Mouse (Mus musculus) kidney, embryonic 16.5 days (tissue): Measurements from ENCODE around the gene Pum2. TPM values are rescaled to one million over a fixed set of nuclear protein-coding genes. Genes with fewer than 3 reads are reported as not detected.

Source experiments
- ATAC-seq: fragments of 200-750 bp; cut with Nextera tagmentation; 2 replicates; pipeline ENCODE4 v1.8.0; 2017; ENCODE audit warnings: moderate TSS enrichment; ENCODE audit not compliant: low FRiP score, low TSS enrichment
- H3K27ac ChIP-seq: fragments of 300-500 bp; sonication (generic); 2 replicates; pipeline ENCODE4 v1.5.1; 2014; ENCODE audit warnings: low read length
- H3K27me3 ChIP-seq: fragments of 300-500 bp; sonication (generic); 2 replicates; pipeline ENCODE4 v1.6.1; 2014; ENCODE audit warnings: low read length, control low read depth, mixed read lengths; ENCODE audit not compliant: insufficient read depth
- H3K36me3 ChIP-seq: fragments of 300-500 bp; sonication (generic); 2 replicates; pipeline ENCODE4 v1.6.1; 2014; ENCODE audit warnings: low read length, control low read depth, mixed read lengths; ENCODE audit not compliant: insufficient read depth
- H3K4me1 ChIP-seq: fragments of 300-500 bp; sonication (generic); 2 replicates; pipeline ENCODE4 v1.6.1; 2014; ENCODE audit warnings: low read length, control low read depth, mixed read lengths; ENCODE audit not compliant: insufficient read depth
- H3K4me2 ChIP-seq: fragments of 300-500 bp; sonication (generic); replicated peaks from 2 replicates; pipeline ENCODE4 v1.6.1; 2014; ENCODE audit warnings: low read depth, low read length
- H3K4me3 ChIP-seq: fragments of 300-500 bp; sonication (generic); 2 replicates; pipeline ENCODE4 v1.5.1; 2014; ENCODE audit warnings: mild to moderate bottlenecking, low read length
- H3K9ac ChIP-seq: fragments of 300-500 bp; sonication (generic); replicated peaks from 2 replicates; pipeline ENCODE4 v1.6.1; 2014; ENCODE audit warnings: low read length
- H3K9me3 ChIP-seq: fragments of 300-500 bp; sonication (generic); 2 replicates; pipeline ENCODE4 v1.6.1; 2016; ENCODE audit warnings: low read length, control low read depth
- WGBS: fragments of 180-500 bp; shearing (Covaris S2); extraction: QIAGEN DNeasy Blood & Tissue Kit; methylation state at CpG from one replicate; pipeline ENCODE4 v1.1.7; 2014; 5-methylcytosine and 5-hydroxymethylcytosine counted together
- polyA plus RNA-seq: library from polyadenylated mRNA; unstranded; fragments of >200 nt; fragmentation: Nextera tagmentation; extraction: Ambion mirVana; gene quantifications from 2 replicates; pipeline ENCODE4 v1.2.1, GENCODE M21; 2015

Gene Pum2
- polyA plus RNA-seq, 1 experiment from 2014 or later: 48.0 TPM

GRCm38 (mm10) chr12:8667473-8668255 is 6.3 kb upstream of the Pum2 start:
- Histone ChIP-seq H3K27me3 (no peaks in the 10 kb centered on the region), H3K36me3 (no peaks in the 10 kb centered on the region), H3K4me3 (no peak overlapping the region), H3K27ac (no peak overlapping the region), H3K4me1 (no peaks in the 10 kb centered on the region), H3K4me2 (no peak overlapping the region), H3K9me3 (no peaks in the 10 kb centered on the region), H3K9ac (no peak overlapping the region)
- 84% methylated on average over 4 of the region's 4 CpGs for WGBS
- no peak for ATAC-seq

- Histone ChIP-seq H3K4me2 (no peak overlapping the region), H3K9me3 (no peaks in the 10 kb centered on the region), H3K9ac (no peak overlapping the region), H3K4me3 (no peak overlapping the region), H3K36me3 (no peaks in the 10 kb centered on the region), H3K27me3 (no peaks in the 10 kb centered on the region), H3K27ac (no peak overlapping the region), H3K4me1 (peaks cover 6% of the 10 kb centered on the region; the same call in 1 of the 2 replicates)
- no peak for ATAC-seq
- WGBS: 79% methylated on average over 4 of the region's 4 CpGs
Observed at GRCm38 (mm10) chr12:8669421-8669820, 4.5 kb upstream of the Pum2 start.

DNA sequence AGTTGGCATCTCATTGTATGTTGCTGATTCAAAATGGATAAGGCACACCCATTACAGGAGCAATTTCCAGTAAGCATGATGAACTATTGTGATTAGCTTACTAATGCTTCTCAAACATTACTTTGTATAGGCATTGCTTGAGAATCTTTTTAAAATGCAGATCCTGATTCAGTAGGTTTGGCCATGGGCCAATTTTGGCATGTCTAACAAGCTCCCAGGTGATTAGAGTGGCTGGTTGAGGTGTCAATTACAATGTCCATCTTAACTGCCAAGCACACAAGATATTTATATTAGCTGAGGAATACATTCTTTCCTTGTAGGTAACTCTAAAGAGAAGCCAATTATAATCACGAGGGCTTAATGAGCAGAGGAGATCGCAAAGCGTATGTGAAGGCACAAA is 4.1 kb upstream of the Pum2 start:
- Histone ChIP-seq H3K9ac (no peak overlapping the region), H3K4me1 (peaks cover 6% of the 10 kb centered on the region; the same call in 1 of the 2 replicates), H3K4me2 (no peak overlapping the region), H3K27ac (no peak overlapping the region), H3K4me3 (no peak overlapping the region), H3K9me3 (no peaks in the 10 kb centered on the region), H3K36me3 (no peaks in the 10 kb centered on the region), H3K27me3 (no peaks in the 10 kb centered on the region)
- no peak for ATAC-seq
- 85% methylated on average over 3 of the region's 3 CpGs for WGBS

GRCm38 (mm10) chr12:8673121-8673973 is 587 bp upstream of the Pum2 start:
- Histone ChIP-seq H3K4me3 (peak overlapping the region; percentile 92), H3K27ac (peak overlapping the region; percentile 76), H3K4me2 (peak overlapping the region; percentile 61), H3K4me1 (peaks cover 24% of the 10 kb centered on the region), H3K9me3 (no peaks in the 10 kb centered on the region), H3K36me3 (no peaks in the 10 kb centered on the region), H3K9ac (peak overlapping the region; percentile 78), H3K27me3 (no peaks in the 10 kb centered on the region)
- no peak for ATAC-seq
- WGBS: 41% methylated on average over 17 of the region's 17 CpGs

- H3K9ac ChIP-seq: peak overlapping the region; percentile 100
- peaks cover 24% of the 10 kb centered on the region for H3K4me1 ChIP-seq
- H3K4me2 ChIP-seq: peak overlapping the region; percentile 81
- ATAC-seq: peak; percentile 84
- H3K27me3 ChIP-seq: no peaks in the 10 kb centered on the region
- H3K9me3 ChIP-seq: no peaks in the 10 kb centered on the region
- H3K4me3 ChIP-seq: peak overlapping the region; percentile 92
- H3K36me3 ChIP-seq: no peaks in the 10 kb centered on the region
- H3K27ac ChIP-seq: peak overlapping the region; percentile 97
- 0% methylated on average over 24 of the region's 62 CpGs for WGBS
Observed at GRCm38 (mm10) chr12:8674377-8674864, 487 bp downstream of the Pum2 start.

DNA sequence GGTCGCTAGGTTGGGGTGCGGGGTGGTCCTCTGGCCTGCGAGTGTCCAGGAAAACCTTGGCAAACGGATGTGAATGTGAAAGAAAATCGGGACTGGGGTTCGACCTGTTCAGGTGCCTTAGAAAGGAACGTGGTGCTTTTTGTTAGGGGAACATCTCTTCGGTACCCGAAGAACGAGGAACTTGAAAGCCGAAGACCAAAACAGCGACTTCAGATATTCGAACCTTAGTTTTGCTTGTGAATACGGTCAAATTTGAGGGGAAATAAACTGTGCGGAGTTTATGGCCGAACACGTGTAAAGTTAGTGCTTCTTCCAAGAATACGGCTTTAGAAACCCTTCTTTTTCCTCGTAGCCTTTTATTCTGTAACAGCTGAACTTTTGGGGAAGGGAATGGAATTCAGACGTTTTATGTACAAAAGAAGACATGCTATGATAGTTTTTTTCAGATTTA is 982 bp downstream of the Pum2 start:
- Histone ChIP-seq H3K4me2 (peak overlapping the region; percentile 81), H3K9ac (peak overlapping the region; percentile 100), H3K4me3 (peak overlapping the region; percentile 92), H3K27ac (peak overlapping the region; percentile 97), H3K9me3 (no peaks in the 10 kb centered on the region), H3K27me3 (no peaks in the 10 kb centered on the region), H3K36me3 (no peaks in the 10 kb centered on the region), H3K4me1 (peaks cover 24% of the 10 kb centered on the region)
- no peak for ATAC-seq
- WGBS: under 1% methylated on average over 19 of the region's 20 CpGs

- H3K4me1 ChIP-seq: peaks cover 24% of the 10 kb centered on the region
- no peaks in the 10 kb centered on the region for H3K9me3 ChIP-seq
- no peak for ATAC-seq
- peak overlapping the region; percentile 81 for H3K4me2 ChIP-seq
- peak overlapping the region; percentile 92 for H3K4me3 ChIP-seq
- H3K9ac ChIP-seq: peak overlapping the region; percentile 100
- H3K27ac ChIP-seq: peak overlapping the region; percentile 97
- H3K36me3 ChIP-seq: no peaks in the 10 kb centered on the region
- WGBS: 0% methylated on average over 7 of the region's 7 CpGs
- H3K27me3 ChIP-seq: no peaks in the 10 kb centered on the region
Observed at GRCm38 (mm10) chr12:8675361-8675760, 1.4 kb downstream of the Pum2 start.

GRCm38 (mm10) chr12:8676341-8676740 is 2.4 kb downstream of the Pum2 start:
- H3K4me3 ChIP-seq: peak overlapping the region; percentile 35
- WGBS: 59% methylated on average over 6 of the region's 6 CpGs
- no peaks in the 10 kb centered on the region for H3K36me3 ChIP-seq
- ATAC-seq: no peak
- 0 out of 2 replicates have a peak overlapping the region, but pooled peaks have one; percentile 36 for H3K9ac ChIP-seq
- H3K4me2 ChIP-seq: peak overlapping the region; percentile 57
- no peaks in the 10 kb centered on the region for H3K9me3 ChIP-seq
- no peak overlapping the region for H3K27ac ChIP-seq
- H3K4me1 ChIP-seq: peaks cover 27% of the 10 kb centered on the region
- H3K27me3 ChIP-seq: no peaks in the 10 kb centered on the region

GRCm38 (mm10) chr12:8677926-8678325 is 4.0 kb downstream of the Pum2 start:
- no peaks in the 10 kb centered on the region for H3K9me3 ChIP-seq
- no peak overlapping the region for H3K4me3 ChIP-seq
- H3K36me3 ChIP-seq: no peaks in the 10 kb centered on the region
- no peak overlapping the region for H3K27ac ChIP-seq
- no peak for ATAC-seq
- H3K9ac ChIP-seq: no peak overlapping the region
- peaks cover 27% of the 10 kb centered on the region for H3K4me1 ChIP-seq
- no peaks in the 10 kb centered on the region for H3K27me3 ChIP-seq
- H3K4me2 ChIP-seq: no peak overlapping the region
